Mouse (Mus musculus) frontal cortex, postnatal 10 days (tissue): Measurements from ENCODE around the gene Pptc7.
A peak's percentile ranks its signal among the peaks of the same experiment; 100 is the strongest.
"Not testable (repeated sequence)": the region's sequence is repeated elsewhere in the genome, so short reads cannot be mapped to it uniquely, and the experiment has no call there.

Experiments used
- DNase-seq, 2 experiments: peaks; one replicate each; pipeline ENCODE4 v3.0.0; 2022; ENCODE audit warnings: low spot score in 2 of 2, mixed read lengths in 1 of 2

Pptc7 gene

GRCm38 (mm10) chr5:122300071-122300518, 15.9 kb downstream of the Pptc7 start:
- DNase-seq = no peak

- no peak for DNase-seq
Measured at GRCm38 (mm10) chr5:122302810-122303745, 18.9 kb downstream of the Pptc7 start.

GRCm38 (mm10) chr5:122303937-122304336, 19.8 kb downstream of the Pptc7 start:
- DNase-seq = no peak

GRCm38 (mm10) chr5:122304541-122304940, 20.4 kb downstream of the Pptc7 start:
- DNase-seq = no peak

GRCm38 (mm10) chr5:122305472-122305871, 21.3 kb downstream of the Pptc7 start:
- no peak for DNase-seq

- DNase-seq = no peak
Measured at GRCm38 (mm10) chr5:122306536-122306935, 22.4 kb downstream of the Pptc7 start.

- DNase-seq = no peak
Measured at GRCm38 (mm10) chr5:122310699-122311098, 26.5 kb downstream of the Pptc7 start.

- DNase-seq = no peak
Measured at GRCm38 (mm10) chr5:122311692-122312091, 27.5 kb downstream of the Pptc7 start.

- DNase-seq = no peak
Measured at GRCm38 (mm10) chr5:122312346-122312745, 28.2 kb downstream of the Pptc7 start.

GRCm38 (mm10) chr5:122312942-122313684, 28.9 kb downstream of the Pptc7 start:
- no peak for DNase-seq

- peak; percentile 79 to 86 for DNase-seq
Measured at GRCm38 (mm10) chr5:122314966-122315667, 31.0 kb downstream of the Pptc7 start.

GRCm38 (mm10) chr5:122317329-122318045, 33.3 kb downstream of the Pptc7 start:
- DNase-seq = peak in 1 of 2 experiments; percentile 32

GRCm38 (mm10) chr5:122318100-122318499, 33.9 kb downstream of the Pptc7 start:
- DNase-seq = no peak

- DNase-seq = not testable (repeated sequence)
Measured at GRCm38 (mm10) chr5:122318976-122319375, 34.8 kb downstream of the Pptc7 start.

GRCm38 (mm10) chr5:122319474-122320204, 35.5 kb downstream of the Pptc7 start:
- no peak for DNase-seq

- DNase-seq = no peak
Measured at GRCm38 (mm10) chr5:122320205-122320781, 36.1 kb downstream of the Pptc7 start.

GRCm38 (mm10) chr5:122323523-122323922, 39.4 kb downstream of the Pptc7 start:
- DNase-seq = no peak

GRCm38 (mm10) chr5:122324608-122325431, 40.7 kb downstream of the Pptc7 start:
- DNase-seq = peak; percentile 61 to 74

GRCm38 (mm10) chr5:122325477-122325876, 41.3 kb downstream of the Pptc7 start:
- no peak for DNase-seq
